Mouse (Mus musculus) CD4-positive, CD25-positive, alpha-beta regulatory T cell, adult 2 months (primary cell): ENCODE data around the gene Gm20388.

ENCODE experiments used
- DNase-seq: peaks from one replicate; pipeline ENCODE4 v3.0.0-alpha.2; 2012; ENCODE audit warnings: low read depth, low spot score

The Gm20388 gene

DNA sequence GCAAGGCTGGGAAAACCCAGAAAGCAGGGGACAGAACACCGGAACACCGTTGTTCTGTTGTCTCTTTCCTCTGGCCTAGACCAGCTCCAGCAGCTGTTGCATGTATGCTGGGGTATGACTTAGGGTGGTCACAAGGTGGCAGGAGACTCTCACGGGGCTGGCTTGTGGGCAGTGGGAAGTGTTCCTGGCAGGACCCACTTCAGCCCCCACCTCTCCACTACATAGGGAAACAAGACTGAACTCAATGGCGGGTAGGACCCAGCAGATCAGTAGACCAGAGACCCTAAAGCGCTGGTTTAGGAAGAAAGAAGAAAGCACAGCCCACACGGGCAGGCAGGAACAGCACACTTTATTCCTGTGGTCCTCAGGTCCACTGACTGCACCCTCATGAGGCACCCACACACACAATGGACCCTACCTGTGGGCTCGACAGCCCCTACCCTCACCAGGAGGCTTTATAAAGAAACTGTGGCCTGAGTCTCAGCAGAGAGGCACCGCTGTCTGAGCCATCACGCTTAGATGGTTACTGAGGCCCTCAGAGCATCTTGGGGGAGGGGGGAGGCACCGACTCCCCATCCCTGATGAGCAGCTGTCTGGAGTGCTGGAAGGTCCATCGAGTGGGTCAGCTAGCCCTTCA lies 2522.7 kb downstream of the Gm20388 start:
- no peak for DNase-seq

DNA sequence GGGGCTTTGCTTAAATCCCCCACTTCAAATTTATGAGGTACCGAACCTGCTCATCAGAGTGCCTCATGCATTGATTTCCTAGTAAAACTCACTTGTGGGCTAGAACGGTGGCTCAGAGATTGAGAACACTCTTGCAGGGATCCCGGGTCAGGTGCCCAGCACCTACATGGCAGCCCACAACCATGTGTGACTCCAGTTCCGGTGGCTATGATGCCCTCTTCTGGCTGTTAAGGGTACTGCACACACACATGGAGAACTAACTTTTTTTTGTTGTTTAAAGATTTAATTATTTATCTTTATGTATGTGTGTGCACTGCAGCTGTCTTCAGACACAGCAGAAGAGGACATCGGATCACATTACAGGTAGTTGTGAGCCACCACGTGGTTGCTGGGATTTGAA lies 2524.7 kb downstream of the Gm20388 start:
- DNase-seq: peak; percentile 63

DNA sequence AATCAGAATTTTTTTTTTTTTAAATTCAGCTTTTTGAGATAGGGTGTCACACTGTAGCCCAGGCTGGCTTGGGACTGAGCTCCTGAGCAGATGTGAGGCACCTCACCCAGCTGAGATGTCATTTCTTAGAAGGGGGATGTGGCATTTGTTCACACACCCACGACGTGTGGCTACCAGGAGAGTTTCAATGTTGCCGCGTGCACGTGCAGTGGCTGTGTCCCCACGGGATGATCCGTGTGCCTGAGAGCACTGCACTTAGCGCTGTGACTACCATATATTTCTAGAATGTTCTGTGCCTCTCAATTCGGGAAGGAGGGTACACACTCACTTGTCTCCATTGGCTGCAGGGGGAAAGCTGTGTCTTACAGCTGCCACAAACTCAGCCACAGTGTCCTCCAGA lies 2525.5 kb downstream of the Gm20388 start:
- peak; percentile 60 for DNase-seq

DNA sequence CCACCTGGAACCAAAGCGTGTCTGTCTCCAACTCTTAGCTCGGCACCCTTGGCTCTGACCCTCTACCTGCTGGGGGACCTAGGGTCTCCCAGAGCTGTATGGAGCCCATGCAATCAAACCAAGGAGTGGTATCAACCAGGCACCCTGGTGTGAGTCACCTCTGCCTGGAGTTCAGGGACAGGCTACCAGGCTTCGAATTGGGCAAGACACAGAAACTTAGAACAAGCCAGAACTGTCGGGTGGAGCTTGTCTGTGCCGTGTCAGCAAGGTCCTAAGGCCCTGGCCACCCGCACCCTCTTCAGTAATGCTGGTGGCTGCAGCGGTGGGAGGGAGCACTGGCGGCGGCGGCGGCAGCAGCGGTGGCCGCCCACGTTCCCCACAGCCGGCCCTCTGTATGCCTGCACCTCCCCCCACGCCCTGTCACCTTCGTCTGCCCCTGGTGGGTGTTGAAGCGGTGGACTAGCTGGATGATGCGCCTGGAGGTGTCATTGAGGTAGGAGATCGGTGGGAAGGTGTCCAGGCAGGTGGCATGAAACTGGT lies 2526.0 kb downstream of the Gm20388 start:
- DNase-seq: peak; percentile 61

DNA sequence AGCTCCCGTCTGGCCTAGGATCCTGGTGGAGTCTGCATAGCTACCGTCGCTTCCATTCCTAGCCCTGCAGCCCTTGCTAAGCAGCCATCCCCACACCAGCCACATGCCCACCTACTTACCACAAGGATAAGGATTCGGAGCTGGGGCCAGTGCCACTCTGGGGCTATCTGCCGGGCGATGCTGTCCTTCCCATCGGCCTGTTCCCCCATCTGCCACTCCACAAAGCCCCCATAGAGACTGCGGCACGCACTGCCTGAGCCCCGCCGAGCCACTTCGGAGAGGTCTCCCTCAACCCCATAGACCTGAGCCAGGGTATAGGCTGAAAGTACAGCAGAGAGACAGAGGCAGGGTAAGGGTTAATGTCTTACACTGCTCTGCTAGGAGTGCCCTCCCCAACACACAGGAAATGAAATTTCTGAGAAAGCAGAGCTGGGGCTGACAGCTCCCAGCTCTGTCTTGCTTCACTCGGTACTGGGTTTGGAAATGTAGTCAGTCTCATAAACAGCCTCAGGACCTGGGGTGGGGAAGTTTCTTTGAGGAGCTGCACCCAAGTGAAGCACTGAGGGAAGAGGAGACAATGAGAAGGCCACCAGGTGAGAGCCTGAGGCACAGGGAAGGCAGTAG lies 2527.2 kb downstream of the Gm20388 start:
- DNase-seq: peak; percentile 64

DNA sequence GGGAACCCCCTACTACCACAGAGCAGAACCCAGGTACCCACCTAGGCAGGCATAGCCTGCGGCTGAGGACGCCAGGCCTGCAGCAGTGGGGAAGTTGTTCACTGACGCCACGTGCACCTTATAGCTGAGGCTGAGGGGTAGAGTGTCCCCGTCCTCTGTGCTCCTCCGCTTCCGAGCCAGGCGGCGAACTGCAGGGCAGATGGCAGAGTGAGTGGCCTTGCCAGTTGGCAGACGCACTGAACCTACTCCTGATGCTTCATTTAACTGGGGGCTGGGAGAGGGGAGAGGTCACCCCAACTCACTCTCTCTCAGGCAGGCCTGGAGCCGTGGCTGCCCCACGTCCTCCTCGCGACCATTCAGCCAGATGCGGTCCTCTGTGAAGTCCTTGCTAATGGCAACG lies 2528.7 kb downstream of the Gm20388 start:
- no peak for DNase-seq

DNA sequence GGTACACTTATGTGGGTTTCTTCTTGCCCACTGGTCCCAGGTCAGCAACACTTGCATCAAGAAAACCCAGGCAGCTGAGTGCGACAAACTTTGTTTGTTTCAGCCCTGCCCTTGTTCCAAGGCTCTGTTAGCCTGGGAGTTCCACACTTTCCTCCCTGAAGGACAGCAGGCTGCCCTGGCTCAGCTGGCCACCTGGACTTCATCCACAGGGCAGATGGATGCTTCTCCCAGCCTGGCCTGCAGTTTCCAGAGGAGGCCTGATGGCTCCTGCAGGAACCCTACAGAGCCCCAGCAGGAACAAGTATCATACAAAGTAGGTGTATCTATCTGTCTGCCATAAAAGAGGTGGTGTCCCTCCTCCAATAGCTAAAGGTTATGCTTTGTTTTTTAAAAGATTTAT lies 2530.7 kb downstream of the Gm20388 start:
- DNase-seq: no peak

DNA sequence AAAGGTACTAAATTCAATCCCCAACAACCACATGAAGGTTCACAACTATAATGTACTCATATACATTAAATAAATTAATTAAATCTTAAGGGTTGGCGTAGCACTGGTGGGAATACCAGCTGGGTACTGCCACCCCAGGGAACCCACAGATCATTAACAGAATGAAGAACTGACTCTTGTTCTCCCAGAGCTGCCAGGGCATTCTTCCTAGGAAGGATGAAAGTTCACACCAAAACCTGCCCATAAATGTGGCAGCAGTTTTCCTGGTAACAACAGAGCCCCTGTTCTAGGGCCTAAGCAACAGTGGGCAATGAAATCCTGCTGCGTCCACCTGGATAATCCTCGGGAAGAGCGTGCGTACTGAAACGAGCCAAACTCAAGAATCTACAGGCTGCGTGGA lies 2531.7 kb downstream of the Gm20388 start:
- no peak for DNase-seq

DNA sequence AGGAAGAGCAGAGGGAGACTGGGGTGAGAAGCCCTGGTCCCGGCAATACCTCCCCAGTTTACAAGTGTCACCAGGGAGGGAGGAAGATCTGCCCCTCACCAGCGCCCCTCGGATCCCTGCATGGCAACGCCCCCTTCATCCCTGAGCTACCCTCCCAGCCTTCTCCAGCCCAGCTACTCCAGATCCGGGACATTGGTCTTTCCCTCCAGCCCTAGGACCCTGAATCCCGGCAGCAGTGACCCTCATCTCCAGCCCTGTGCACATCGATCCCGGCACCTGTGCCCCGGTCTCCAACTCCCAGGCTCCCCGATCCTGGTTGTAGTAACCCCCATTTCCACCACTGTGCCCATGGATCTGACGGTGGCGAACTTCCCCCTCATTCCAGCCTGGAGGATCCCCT lies 2532.1 kb downstream of the Gm20388 start:
- DNase-seq: no peak

DNA sequence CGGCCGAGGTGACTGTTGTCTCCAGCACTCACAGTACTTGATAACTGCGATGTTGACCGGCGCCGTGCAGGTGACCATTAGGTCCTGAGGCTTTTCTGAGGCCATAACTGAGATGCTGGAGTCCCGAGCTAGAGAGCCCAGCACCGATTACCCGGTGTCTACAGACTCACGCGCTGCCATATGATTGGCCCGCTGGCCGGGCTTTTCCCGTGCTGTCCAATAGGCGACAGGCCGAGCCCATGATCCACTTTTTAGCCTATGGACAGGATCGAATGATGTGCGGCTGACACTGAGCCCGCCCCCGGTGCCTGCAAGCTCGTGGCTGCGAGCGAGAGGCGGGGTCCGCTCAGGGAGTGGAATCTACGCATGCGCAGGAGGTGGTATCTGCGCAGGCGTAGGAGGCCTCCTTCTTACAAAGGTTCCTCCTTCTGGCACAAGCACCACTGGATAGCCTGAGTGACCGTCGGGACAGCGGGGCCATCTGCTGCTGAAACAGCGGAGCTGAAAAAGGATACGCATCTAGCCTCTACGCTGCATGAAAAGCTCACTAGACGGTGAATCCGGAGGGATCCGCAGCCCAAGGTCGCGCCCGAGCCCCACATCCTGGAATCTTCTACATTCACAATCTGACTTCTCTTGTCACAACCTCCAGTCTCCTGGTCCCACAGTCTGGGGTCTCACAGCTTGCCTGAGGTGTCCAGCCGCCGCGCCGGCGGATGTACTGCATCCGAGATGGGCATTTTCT lies 2532.8 kb downstream of the Gm20388 start, which contains the start of gene Mvd:
Mvd (minus strand) TSS at position 161 of the 745 bp plus-strand sequence.
- peak; percentile 99 for DNase-seq

DNA sequence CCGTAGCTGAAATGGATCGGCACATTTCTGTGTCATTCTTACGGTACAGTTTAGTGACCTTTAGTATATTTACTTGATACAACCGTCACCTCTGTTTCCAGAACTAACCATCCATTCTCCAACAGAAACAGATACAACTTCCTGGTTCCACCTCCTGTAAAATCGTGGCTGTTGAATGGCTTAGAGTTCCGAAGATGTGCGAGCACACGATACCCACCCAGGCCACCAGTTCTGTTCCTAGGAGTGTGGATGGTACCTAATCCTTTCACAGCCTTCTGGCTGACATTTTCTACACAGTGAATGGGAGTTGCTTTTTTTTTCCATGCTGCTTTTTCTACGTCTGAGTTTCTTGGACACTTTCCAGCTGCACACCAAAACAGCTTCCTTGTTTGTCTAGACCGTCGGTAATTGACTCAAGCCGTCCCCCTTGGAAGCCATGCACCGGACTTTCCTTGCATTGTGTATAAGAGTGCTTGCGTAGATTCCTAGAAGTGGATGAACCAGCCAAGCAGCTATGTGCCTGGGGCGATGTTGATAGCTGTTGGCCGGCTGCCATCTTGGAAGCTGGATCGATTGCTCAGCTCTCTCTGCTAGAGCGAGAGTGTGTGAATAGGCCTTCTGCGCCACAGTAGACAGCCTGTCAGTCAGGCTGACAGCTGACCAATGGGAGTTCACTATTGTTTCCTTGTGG lies 2533.6 kb downstream of the Gm20388 start:
- DNase-seq: peak; percentile 85

DNA sequence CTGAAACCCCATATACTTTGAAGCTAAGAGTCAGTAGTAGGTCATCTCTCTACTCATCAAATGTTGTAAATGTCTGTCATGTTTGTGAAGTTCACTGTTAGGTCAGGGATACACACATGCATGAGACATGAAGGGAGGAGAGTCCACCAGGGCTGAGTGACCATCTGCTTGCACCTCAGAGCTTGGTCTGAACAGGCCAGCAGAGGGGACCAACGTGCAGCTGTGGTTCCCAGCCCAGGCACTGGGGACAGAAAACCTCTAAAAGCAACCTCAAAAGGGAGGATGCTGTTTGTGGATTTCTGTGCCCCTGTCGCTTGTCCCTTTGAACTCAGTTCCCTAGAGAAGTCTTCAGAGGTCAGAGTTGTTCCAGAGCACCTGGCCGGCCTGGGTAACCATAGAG lies 2534.6 kb downstream of the Gm20388 start:
- no peak for DNase-seq

DNA sequence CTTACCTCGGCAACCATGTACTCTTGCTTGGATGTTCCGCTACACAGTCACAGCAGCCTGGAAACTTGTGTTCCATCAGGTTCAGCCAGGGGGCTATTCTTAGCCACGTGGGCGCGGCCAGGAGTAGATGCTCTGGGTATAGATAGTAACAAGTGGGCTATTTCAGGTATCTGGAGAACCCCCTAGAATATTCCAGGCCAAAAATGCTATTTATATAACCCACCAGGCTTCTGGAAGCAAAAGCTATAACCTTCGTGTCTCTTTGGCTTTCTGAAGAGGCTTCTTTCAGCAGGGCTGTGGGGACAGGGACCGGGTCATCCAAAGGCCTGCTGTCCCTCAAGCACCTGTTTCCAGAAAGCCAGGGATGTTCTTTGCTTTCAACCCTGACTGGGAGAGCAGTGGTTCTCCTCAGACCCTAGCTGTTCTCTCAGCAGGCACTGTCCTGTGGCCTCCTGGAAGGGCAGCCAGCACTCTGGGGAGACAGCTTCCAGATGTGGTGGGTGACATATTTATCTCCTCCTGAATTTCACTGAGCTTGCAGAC lies 2540.6 kb downstream of the Gm20388 start:
- DNase-seq: no peak

DNA sequence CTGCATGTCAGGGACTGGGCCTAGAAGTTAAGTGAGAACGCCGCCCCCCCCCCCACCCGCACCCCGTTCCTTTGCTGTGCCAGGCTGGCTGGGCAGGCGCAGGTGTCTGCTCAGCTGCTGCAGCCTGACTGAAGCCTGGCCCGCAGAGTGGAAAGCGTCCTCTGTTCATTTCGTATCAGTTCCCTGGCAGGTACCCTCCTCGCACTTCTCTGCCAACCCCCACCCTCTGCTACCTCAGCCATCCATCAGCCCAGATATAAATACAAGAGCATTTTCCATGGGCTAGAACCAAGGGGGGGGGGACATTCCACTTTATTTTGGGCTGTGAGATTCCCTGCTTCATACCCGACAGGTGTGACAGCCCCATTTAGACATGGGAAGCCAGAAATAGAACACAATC lies 2541.5 kb downstream of the Gm20388 start:
- no peak for DNase-seq

DNA sequence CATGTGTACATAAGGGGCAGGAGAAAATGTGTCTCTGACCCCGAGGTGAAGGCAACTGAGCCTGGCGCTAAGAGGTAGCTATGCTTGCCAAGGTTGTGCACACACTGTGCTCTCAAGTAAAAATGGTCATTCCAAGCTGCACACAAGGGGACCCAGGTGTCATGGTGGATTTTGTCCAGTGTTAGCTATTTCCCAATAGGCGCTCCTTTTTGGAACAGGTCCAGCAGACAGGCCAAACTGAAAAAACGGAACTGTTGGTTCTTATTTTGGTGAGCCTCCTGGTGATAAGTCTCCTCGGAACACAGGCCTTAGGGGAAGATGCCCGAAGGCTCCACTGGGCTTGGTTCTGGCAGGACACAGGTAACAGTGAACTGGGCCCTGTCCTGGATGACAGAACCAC lies 2543.8 kb downstream of the Gm20388 start:
- no peak for DNase-seq

DNA sequence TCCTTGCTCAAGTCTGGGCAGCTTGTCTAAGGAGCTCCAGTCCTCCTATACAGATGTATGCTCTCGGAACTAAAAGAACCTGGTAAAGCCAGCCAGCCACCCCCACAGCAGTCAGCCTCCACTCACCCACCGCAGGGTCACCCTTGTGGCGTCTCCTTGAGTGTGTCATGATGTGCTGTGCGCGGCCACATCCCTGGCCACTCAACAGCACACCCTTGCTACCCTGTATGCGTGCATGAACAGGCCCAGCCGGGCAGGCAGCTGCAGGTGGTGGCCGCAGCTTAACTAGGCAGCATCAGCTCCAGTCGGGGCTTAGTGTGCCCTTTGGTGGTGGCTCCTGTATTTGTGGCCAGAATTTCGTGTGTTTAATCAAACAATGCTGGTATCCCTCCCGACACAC lies 2546.5 kb downstream of the Gm20388 start:
- DNase-seq: no peak

DNA sequence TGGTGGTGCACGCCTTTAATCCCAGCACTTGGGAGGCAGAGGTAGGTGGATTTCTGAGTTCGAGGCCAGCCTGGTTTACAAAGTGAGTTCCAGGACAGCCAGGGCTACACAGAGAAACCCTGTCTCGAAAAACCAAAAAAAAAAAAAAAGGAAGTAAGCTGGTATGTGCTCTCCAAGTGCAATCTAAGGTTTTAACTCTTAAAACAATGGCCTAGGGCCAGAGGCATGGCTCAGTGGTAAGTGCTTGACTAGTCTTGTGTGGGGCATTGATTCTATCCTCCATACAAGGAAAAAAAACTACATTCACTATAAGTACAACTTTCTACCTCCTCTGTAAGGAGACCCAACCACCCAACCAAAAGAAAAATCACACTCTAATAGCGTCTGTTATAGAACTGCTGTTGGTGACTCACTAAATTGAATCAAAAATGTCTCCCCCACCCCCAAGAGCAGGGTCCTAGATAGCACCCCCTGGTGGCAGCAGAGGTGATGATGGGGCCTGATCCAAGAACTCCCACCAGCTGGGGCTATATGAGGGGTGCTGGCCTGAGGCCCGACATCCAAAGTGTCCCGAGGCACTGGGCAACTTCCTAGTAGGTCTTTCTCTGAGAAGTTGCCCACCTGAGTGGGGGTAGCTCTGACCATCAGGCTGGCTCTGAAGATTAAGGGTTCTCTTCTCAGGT lies 2548.7 kb downstream of the Gm20388 start:
- peak; percentile 70 for DNase-seq

DNA sequence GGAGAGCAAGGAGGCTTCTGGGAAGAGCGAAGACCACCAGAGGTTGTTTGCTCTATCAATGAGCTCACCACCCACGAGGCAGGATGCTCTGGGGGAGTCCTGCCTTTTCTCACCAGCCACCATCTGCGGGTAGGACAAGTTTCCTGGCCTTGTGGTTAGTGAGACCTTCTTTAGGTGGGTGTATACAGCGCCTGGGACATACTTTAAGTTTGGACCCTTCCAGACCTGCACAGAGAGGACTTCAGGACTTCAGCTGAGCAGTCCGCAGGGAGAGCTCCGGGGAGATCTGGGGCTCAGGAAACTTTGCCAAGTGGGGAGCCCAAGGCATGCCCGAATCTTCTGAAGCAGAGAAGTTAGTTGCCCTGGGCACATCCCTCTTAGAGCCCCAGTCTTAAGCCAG lies 2549.3 kb downstream of the Gm20388 start:
- DNase-seq: peak; percentile 53

DNA sequence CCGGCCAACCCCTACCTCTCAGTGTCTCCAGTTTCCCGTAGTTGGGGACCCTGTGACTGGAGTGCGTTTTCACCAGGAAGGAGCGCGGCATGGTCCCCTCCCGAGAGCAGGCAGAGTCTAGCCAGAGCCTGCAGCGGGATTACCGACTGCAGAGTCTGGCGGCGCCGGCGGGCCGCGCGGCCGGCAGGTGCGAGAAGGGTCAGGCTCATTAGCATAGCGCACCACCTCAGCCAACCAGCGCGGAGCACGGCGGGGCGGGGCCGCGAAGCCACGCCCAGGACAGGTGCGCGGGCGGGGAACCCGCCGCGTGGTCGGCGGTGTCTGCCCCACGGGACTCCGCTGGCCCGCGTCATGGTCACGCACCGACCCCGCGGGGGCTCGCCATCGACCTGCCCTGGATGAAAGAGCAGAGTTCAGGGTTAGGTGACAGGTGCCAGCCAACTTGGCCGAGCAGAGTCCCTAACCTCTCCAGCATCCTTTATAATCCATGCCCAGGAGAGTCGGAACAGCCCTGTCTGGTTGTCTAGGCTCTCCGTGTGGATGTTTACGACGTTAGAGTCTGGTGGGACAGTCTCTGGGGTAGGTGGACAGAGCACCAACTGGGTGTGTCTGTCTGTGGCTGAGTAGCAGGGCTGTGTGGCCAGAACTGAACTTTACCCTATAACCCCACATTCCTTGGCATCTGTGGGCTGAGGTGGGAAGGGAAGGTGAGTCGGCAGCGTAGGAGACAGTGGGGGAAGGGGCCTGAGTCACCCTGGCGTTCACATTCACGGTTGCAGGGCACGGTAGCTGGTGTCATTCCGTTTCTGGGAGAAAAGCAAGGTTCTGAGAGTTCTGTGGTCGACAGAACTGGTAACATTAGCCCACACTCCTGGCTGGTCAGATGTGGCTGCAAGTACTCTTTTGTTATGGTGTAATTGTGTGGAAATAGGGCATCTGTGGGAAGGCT lies 2550.2 kb downstream of the Gm20388 start, which contains the start of gene Snai3:
Snai3 (minus strand) TSS at position 210 of the 949 bp plus-strand sequence.
- peak; percentile 77 for DNase-seq
